Mouse (Mus musculus): ENCODE results near the gene Ptprt. TPM values are rescaled to one million over a fixed set of nuclear protein-coding genes. Genes with fewer than 3 reads are reported as not detected.
"Not testable (repeated sequence)": the region's sequence is repeated elsewhere in the genome, so short reads cannot be mapped to it uniquely, and the experiment has no call there.

The Ptprt gene
- polyA plus RNA-seq, 1 experiment from 2014 or later, result 0.61 TPM

DNA sequence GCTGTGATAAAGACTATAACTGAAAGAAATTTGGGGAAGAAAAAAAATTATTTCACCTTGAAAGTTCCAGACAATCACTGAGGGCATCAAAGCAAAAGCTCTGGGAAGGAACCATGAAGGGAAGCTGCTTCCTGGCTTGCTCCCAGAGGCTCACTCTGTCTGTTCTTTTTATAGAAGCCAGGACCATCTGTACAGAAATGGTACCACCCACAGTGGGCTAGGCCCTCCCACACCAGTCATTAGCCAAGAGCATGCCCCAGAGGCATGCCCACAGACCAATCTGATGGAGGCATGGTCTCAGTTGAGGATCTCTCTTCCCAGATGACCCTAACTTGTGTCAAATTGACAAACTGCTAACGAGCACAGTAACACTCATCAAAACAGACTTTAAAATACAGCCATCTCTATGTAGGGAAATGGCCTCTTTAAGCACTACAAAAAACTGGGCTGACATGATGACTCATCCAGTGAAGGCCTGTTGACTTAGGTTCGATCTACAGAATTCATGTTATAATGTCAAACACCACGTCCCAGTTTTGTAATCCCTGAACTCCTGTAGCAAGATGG is 519.0 kb downstream of the Ptprt start:
- no peaks in the 10 kb centered on the region for H3K4me1 ChIP-seq (ENCODE audit: control insufficient read depth in 2 of 2, insufficient read depth in 2 of 2, low read length in 2 of 2)
- no peak for ATAC-seq (ENCODE audit: insufficient number of reproducible peaks, insufficient read depth, low FRiP score, low read depth)
- H3K36me3 ChIP-seq (ENCODE audit: control insufficient read depth, insufficient read depth, low read length), result no peaks in the 10 kb centered on the region
- H3K9ac ChIP-seq (ENCODE audit: low read length), result no peak overlapping the region
- H3K27me3 ChIP-seq (ENCODE audit: control insufficient read depth, insufficient read depth, low read length), result no peaks in the 10 kb centered on the region
- WGBS, result 78% methylated on average over 3 of the region's 3 CpGs
- no peak overlapping the region for H3K27ac ChIP-seq (replicated peaks in 1 of 2; ENCODE audit: control insufficient read depth in 1 of 2, insufficient read depth in 1 of 2, low read depth in 2 of 2, low read length in 2 of 2)
- H3K9me3 ChIP-seq (ENCODE audit: control insufficient read depth, low read length), result no peaks in the 10 kb centered on the region
- H3K4me3 ChIP-seq (ENCODE audit: control insufficient read depth in 1 of 2, insufficient read depth in 1 of 2, low read depth in 1 of 2, low read length in 2 of 2), result no peak overlapping the region
- no peak overlapping the region for H3K4me2 ChIP-seq (ENCODE audit: low read length)

DNA sequence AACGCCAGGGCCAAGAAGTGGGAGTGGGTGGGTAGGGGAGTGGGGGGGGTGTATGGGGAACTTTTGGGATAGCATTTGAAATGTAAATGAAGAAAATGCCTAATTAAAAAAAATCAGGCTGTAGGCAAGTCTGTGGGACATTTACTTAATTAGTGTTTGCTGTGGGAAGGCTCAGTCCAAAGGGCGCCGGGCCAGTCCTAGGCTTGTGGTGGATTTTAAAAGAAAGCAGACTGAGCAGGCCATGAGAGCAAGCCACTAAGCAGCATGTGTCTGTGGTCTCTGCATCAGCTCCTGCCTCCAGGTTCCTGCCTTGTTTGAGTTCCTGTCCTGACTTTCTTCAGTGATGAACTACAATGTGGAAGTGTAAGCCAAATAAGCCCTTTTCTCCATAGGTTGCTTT is 524.8 kb downstream of the Ptprt start:
- H3K27me3 ChIP-seq (ENCODE audit: control insufficient read depth, insufficient read depth, low read length); H3K4me1 ChIP-seq (ENCODE audit: control insufficient read depth in 2 of 2, insufficient read depth in 2 of 2, low read length in 2 of 2); H3K27ac ChIP-seq (replicated peaks in 1 of 2; ENCODE audit: control insufficient read depth in 1 of 2, insufficient read depth in 1 of 2, low read depth in 2 of 2, low read length in 2 of 2); ATAC-seq (ENCODE audit: insufficient number of reproducible peaks, insufficient read depth, low FRiP score, low read depth); H3K4me3 ChIP-seq (ENCODE audit: control insufficient read depth in 1 of 2, insufficient read depth in 1 of 2, low read depth in 1 of 2, low read length in 2 of 2); H3K36me3 ChIP-seq (ENCODE audit: control insufficient read depth, insufficient read depth, low read length); H3K4me2 ChIP-seq (ENCODE audit: low read length); H3K9me3 ChIP-seq (ENCODE audit: control insufficient read depth, low read length); H3K9ac ChIP-seq (ENCODE audit: low read length): not testable (repeated sequence)
- 87% methylated on average over 3 of the region's 3 CpGs for WGBS

DNA sequence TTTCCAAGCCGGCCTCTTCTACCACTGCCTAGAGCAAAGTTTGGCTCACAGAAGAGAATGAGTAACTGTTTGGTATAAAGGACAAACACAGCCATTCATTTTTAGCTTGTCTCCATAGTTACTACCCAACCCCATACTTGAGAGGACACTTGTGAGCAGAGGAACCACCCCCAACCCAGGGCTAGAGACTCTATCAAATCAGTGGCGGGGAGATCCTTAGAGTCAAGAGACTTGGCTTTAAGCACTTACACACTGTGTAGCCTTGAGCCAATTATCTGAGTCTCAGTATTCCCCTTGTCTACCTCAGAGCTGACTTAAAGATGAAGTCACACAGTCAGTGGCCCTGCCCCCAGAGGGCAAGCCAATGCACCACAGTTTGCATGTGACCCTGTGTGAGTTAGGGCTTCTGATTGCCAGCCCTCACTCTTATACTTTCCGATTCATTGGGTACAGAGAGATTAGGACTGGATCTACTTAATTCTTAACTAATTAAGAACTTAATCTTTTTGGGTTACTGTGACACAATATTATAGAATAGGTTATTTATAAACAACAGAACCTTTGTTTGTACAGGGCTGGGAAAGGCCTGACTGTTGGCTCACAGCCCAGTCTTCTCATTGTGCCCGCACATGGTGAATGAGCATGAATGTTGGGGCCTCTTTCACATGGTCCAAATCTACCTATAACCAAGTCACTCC is 529.2 kb downstream of the Ptprt start:
- no peak overlapping the region for H3K4me3 ChIP-seq (ENCODE audit: control insufficient read depth in 1 of 2, insufficient read depth in 1 of 2, low read depth in 1 of 2, low read length in 2 of 2)
- ATAC-seq (ENCODE audit: insufficient number of reproducible peaks, insufficient read depth, low FRiP score, low read depth), result no peak
- 62% methylated on average over 4 of the region's 4 CpGs for WGBS
- no peak overlapping the region for H3K4me2 ChIP-seq (ENCODE audit: low read length)
- H3K4me1 ChIP-seq (ENCODE audit: control insufficient read depth in 2 of 2, insufficient read depth in 2 of 2, low read length in 2 of 2), result no peaks in the 10 kb centered on the region
- no peaks in the 10 kb centered on the region for H3K27me3 ChIP-seq (ENCODE audit: control insufficient read depth, insufficient read depth, low read length)
- H3K9ac ChIP-seq (ENCODE audit: low read length), result no peak overlapping the region
- H3K9me3 ChIP-seq (ENCODE audit: control insufficient read depth, low read length), result no peaks in the 10 kb centered on the region
- no peak overlapping the region for H3K27ac ChIP-seq (replicated peaks in 1 of 2; ENCODE audit: control insufficient read depth in 1 of 2, insufficient read depth in 1 of 2, low read depth in 2 of 2, low read length in 2 of 2)
- H3K36me3 ChIP-seq (ENCODE audit: control insufficient read depth, insufficient read depth, low read length), result no peaks in the 10 kb centered on the region

DNA sequence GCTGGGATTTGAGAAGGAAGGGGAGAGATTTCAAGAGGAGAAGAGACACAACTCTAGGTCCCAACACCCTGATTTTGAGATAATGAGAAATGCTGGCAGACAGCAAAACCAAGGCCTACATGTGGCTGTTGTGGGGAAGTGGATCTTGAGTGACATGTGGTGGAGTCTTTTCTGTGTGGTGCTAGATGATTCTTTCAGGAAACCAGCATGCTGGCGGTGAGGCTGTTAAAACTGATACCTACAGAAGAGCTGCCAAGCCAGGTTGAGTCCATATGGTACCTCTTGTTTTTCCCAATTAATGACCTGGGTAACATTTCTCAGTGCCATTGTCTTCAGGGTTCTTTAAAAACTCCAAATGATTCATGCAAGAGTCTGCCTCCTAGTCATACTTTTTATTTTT is 531.1 kb downstream of the Ptprt start:
- Histone ChIP-seq H3K4me3 (ENCODE audit: control insufficient read depth in 1 of 2, insufficient read depth in 1 of 2, low read depth in 1 of 2, low read length in 2 of 2) (no peak overlapping the region), H3K36me3 (ENCODE audit: control insufficient read depth, insufficient read depth, low read length) (no peaks in the 10 kb centered on the region), H3K4me2 (ENCODE audit: low read length) (no peak overlapping the region), H3K27ac (replicated peaks in 1 of 2; ENCODE audit: control insufficient read depth in 1 of 2, insufficient read depth in 1 of 2, low read depth in 2 of 2, low read length in 2 of 2) (no peak overlapping the region), H3K27me3 (ENCODE audit: control insufficient read depth, insufficient read depth, low read length) (no peaks in the 10 kb centered on the region), H3K9me3 (ENCODE audit: control insufficient read depth, low read length) (no peaks in the 10 kb centered on the region), H3K4me1 (ENCODE audit: control insufficient read depth in 2 of 2, insufficient read depth in 2 of 2, low read length in 2 of 2) (no peaks in the 10 kb centered on the region), H3K9ac (ENCODE audit: low read length) (no peak overlapping the region)
- 82% methylated on average over 1 of the region's 1 CpGs for WGBS
- no peak for ATAC-seq (ENCODE audit: insufficient number of reproducible peaks, insufficient read depth, low FRiP score, low read depth)

DNA sequence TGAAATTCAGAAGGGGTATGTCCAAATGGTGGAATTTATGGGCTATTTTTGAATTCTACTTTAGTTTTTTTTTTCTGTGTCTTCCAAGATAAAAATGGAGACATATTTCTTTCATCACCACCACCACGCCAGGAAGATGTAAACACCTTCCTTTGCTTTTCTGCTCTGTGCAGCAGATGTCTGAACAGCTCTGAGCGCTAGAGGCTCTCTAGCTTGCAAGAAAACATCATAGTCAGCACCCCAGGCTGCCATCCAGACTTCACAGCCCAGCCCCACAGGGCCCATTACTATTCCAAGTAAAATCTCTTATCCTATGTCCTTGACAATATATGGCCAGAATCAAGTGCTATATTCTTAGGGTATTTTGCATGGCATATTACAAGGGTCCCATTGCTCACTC is 542.9 kb downstream of the Ptprt start:
- H3K9ac ChIP-seq (ENCODE audit: low read length), result no peak overlapping the region
- H3K4me3 ChIP-seq (ENCODE audit: control insufficient read depth in 1 of 2, insufficient read depth in 1 of 2, low read depth in 1 of 2, low read length in 2 of 2), result no peak overlapping the region
- no peaks in the 10 kb centered on the region for H3K27me3 ChIP-seq (ENCODE audit: control insufficient read depth, insufficient read depth, low read length)
- WGBS, result 62% methylated on average over 2 of the region's 2 CpGs
- ATAC-seq (ENCODE audit: insufficient number of reproducible peaks, insufficient read depth, low FRiP score, low read depth), result no peak
- no peaks in the 10 kb centered on the region for H3K36me3 ChIP-seq (ENCODE audit: control insufficient read depth, insufficient read depth, low read length)
- no peak overlapping the region for H3K4me2 ChIP-seq (ENCODE audit: low read length)
- no peak overlapping the region for H3K27ac ChIP-seq (replicated peaks in 1 of 2; ENCODE audit: control insufficient read depth in 1 of 2, insufficient read depth in 1 of 2, low read depth in 2 of 2, low read length in 2 of 2)
- no peaks in the 10 kb centered on the region for H3K9me3 ChIP-seq (ENCODE audit: control insufficient read depth, low read length)
- H3K4me1 ChIP-seq (ENCODE audit: control insufficient read depth in 2 of 2, insufficient read depth in 2 of 2, low read length in 2 of 2), result no peaks in the 10 kb centered on the region

DNA sequence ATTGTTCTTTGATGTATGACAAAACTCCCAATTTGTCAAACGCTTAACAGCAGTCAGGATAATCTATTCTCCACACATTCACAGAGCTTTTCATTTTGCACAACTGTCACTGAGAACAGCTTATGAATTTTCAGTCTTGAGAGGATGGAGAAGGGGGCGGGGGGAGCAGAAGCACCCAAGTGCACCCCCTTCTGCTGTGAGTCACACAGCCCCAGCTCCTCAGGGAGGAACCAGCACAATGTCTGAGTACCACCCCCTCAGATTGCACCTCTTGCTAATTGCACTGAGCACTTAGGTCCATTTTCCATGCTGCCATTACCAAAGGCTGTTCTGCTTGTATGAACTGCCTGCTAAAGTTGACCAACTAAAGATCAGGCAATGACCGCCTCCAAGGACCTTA is 578.6 kb downstream of the Ptprt start:
- H3K4me2 ChIP-seq (ENCODE audit: low read length), result no peak overlapping the region
- H3K27me3 ChIP-seq (ENCODE audit: control insufficient read depth, insufficient read depth, low read length), result no peaks in the 10 kb centered on the region
- H3K36me3 ChIP-seq (ENCODE audit: control insufficient read depth, insufficient read depth, low read length), result no peaks in the 10 kb centered on the region
- H3K27ac ChIP-seq (replicated peaks in 1 of 2; ENCODE audit: control insufficient read depth in 1 of 2, insufficient read depth in 1 of 2, low read depth in 2 of 2, low read length in 2 of 2), result no peak overlapping the region
- no peaks in the 10 kb centered on the region for H3K9me3 ChIP-seq (ENCODE audit: control insufficient read depth, low read length)
- H3K4me1 ChIP-seq (ENCODE audit: control insufficient read depth in 2 of 2, insufficient read depth in 2 of 2, low read length in 2 of 2), result no peaks in the 10 kb centered on the region
- H3K9ac ChIP-seq (ENCODE audit: low read length), result no peak overlapping the region
- WGBS, result 82% methylated on average over 3 of the region's 3 CpGs
- H3K4me3 ChIP-seq (ENCODE audit: control insufficient read depth in 1 of 2, insufficient read depth in 1 of 2, low read depth in 1 of 2, low read length in 2 of 2), result no peak overlapping the region
- ATAC-seq (ENCODE audit: insufficient number of reproducible peaks, insufficient read depth, low FRiP score, low read depth), result no peak

- Histone ChIP-seq H3K27me3 (ENCODE audit: control insufficient read depth, insufficient read depth, low read length) (no peaks in the 10 kb centered on the region), H3K4me2 (ENCODE audit: low read length) (no peak overlapping the region), H3K9ac (ENCODE audit: low read length) (no peak overlapping the region), H3K4me3 (ENCODE audit: control insufficient read depth in 1 of 2, insufficient read depth in 1 of 2, low read depth in 1 of 2, low read length in 2 of 2) (no peak overlapping the region), H3K9me3 (ENCODE audit: control insufficient read depth, low read length) (no peaks in the 10 kb centered on the region), H3K27ac (replicated peaks in 1 of 2; ENCODE audit: control insufficient read depth in 1 of 2, insufficient read depth in 1 of 2, low read depth in 2 of 2, low read length in 2 of 2) (no peak overlapping the region), H3K36me3 (ENCODE audit: control insufficient read depth, insufficient read depth, low read length) (no peaks in the 10 kb centered on the region), H3K4me1 (ENCODE audit: control insufficient read depth in 2 of 2, insufficient read depth in 2 of 2, low read length in 2 of 2) (no peaks in the 10 kb centered on the region)
- 74% methylated on average over 1 of the region's 1 CpGs for WGBS
- no peak for ATAC-seq (ENCODE audit: insufficient number of reproducible peaks, insufficient read depth, low FRiP score, low read depth)
Measured at GRCm38 (mm10) chr2:162080717-162081398, 580.1 kb downstream of the Ptprt start.

Data from heart, embryonic 14.5 days (tissue).